Mouse (Mus musculus): ENCODE measurements at regions not wholly inside any gene's neighbourhood (a gene's known extent, or its start where the extent isn't known, plus 50 kb on each side); places are given as distances from the start of the nearest gene placed in this dataset.

DNA sequence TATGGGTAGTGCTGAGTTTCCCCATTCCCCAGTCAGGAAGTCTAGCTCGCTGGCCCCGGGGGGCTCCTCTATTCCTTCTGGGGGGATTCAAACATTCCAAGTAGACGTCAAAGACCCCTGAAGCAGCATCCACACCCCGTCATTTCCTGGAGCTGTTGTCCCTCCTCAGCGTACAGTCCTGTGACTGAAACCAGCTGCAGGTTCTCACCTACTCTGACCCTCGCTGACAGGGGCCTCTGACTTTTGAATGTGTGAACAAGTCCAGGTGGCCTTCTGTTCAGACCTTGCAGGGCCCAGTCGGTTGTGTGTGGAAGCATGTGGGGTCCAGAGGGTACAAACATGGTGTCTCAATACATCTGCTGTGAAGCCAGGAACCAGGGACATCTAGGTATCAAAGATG lies 55.2 kb upstream of the Larp1 start:
- H3K36me3 ChIP-seq (replicated peaks; ENCODE audit: control insufficient read depth, insufficient read depth, low read depth): no peaks in the 10 kb centered on the region
- H3K27ac ChIP-seq: peak overlapping the region; percentile 97
- H3K4me2 ChIP-seq (ENCODE audit: low read depth): peak overlapping the region; percentile 70
- DNase-seq (ENCODE audit: low read depth in 3 of 3, low spot score in 3 of 3) (no peak), ATAC-seq (ENCODE audit: insufficient read depth) (no peak)
- H3K27me3 ChIP-seq (ENCODE audit: control insufficient read depth, insufficient read depth, low read length): no peaks in the 10 kb centered on the region
- peaks cover 62 to 73% of the 10 kb centered on the region in 2 experiments for H3K4me1 ChIP-seq (replicated peaks; ENCODE audit: control insufficient read depth in 2 of 2, insufficient read depth in 2 of 2, low read length in 1 of 2)
- peak overlapping the region; percentile 55 for H3K9ac ChIP-seq (replicated peaks)
- H3K4me3 ChIP-seq (ENCODE audit: insufficient read depth in 1 of 2, low read depth in 2 of 2, low read length in 2 of 2): no peak overlapping the region
- TF ChIP-seq EP300 (IDR thresholded peaks at IDR 0.05; ENCODE audit: low read depth) (no peak), CTCF (IDR thresholded peaks at IDR 0.05; ENCODE audit: low read depth) (no peak)
- WGBS (ENCODE audit: insufficient replicate concordance): 71% methylated on average over 7 of the region's 7 CpGs
- H3K9me3 ChIP-seq (ENCODE audit: control insufficient read depth, low read length): no peaks in the 10 kb centered on the region

GRCm38 (mm10) chr11:57952619-57953018 lies 56.2 kb upstream of the Larp1 start:
- H3K27ac ChIP-seq: peak overlapping the region; percentile 97
- peak overlapping the region; percentile 51 for H3K9ac ChIP-seq (replicated peaks)
- DNase-seq (ENCODE audit: low read depth in 3 of 3, low spot score in 3 of 3) (peak; percentile 69 to 95 (median 74)), ATAC-seq (ENCODE audit: insufficient read depth) (peak; percentile 74)
- H3K4me3 ChIP-seq (ENCODE audit: insufficient read depth in 1 of 2, low read depth in 2 of 2, low read length in 2 of 2): no peak overlapping the region
- H3K36me3 ChIP-seq (replicated peaks; ENCODE audit: control insufficient read depth, insufficient read depth, low read depth): no peaks in the 10 kb centered on the region
- H3K9me3 ChIP-seq (ENCODE audit: control insufficient read depth, low read length): no peaks in the 10 kb centered on the region
- peak overlapping the region; percentile 48 for H3K4me2 ChIP-seq (ENCODE audit: low read depth)
- no peaks in the 10 kb centered on the region for H3K27me3 ChIP-seq (ENCODE audit: control insufficient read depth, insufficient read depth, low read length)
- peaks cover 55 to 63% of the 10 kb centered on the region in 2 experiments for H3K4me1 ChIP-seq (replicated peaks; ENCODE audit: control insufficient read depth in 2 of 2, insufficient read depth in 2 of 2, low read length in 1 of 2)
- 24% methylated on average over 3 of the region's 3 CpGs for WGBS (ENCODE audit: insufficient replicate concordance)
- TF ChIP-seq CTCF (IDR thresholded peaks at IDR 0.05; ENCODE audit: low read depth) (no peak), EP300 (IDR thresholded peaks at IDR 0.05; ENCODE audit: low read depth) (peak; percentile 54; the same call in 1 of the 2 replicates)

DNA sequence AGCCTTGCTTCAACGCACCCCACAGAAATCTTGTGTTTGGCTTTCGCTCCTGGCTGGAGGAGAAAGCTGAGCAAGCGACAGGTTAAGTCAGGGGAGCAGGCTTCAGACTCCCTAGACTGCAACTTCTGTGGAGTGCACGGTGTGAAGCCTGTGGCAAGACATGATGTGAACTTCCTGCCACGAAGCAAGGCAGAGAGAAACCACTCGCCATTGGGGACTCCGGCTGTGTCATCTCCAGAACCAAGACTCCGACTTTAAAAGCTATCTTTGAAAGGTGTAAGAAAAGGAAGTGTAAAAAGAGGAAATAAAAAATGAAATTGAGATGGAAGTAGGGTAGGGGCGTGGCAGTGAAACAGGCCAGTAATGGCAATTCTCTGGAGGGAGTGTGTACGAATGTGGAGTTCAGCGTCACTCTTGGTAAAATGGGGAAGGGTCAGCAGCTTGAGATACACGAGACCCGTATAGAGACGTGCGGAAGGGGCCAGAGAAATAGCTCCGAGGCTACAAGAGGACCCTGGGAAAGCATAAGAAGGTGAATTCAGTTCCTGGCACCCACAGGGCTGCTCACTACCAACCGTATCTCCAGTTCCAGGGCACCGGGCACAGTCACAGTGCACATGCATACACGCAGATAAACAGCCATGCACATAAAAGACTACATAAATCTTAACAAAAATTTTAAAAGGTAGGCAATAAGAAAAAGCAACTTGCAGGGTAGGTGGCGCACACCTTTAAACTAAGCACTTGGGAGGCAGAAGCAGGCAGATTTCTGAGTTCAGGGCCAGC lies 57.1 kb upstream of the Larp1 start:
- no peaks in the 10 kb centered on the region for H3K9me3 ChIP-seq (ENCODE audit: control insufficient read depth, low read length)
- WGBS (ENCODE audit: insufficient replicate concordance): 62% methylated on average over 20 of the region's 20 CpGs
- H3K4me2 ChIP-seq (ENCODE audit: low read depth): peak overlapping the region; percentile 6; the same call in 1 of the 2 replicates
- TF ChIP-seq EP300 (IDR thresholded peaks at IDR 0.05; ENCODE audit: low read depth) (no peak), CTCF (IDR thresholded peaks at IDR 0.05; ENCODE audit: low read depth) (no peak)
- H3K4me1 ChIP-seq (replicated peaks; ENCODE audit: control insufficient read depth in 2 of 2, insufficient read depth in 2 of 2, low read length in 1 of 2): peaks cover 47 to 56% of the 10 kb centered on the region in 2 experiments
- H3K4me3 ChIP-seq (ENCODE audit: insufficient read depth in 1 of 2, low read depth in 2 of 2, low read length in 2 of 2): no peak overlapping the region
- H3K9ac ChIP-seq (replicated peaks): peak overlapping the region; percentile 35
- ATAC-seq (ENCODE audit: insufficient read depth) (no peak), DNase-seq (ENCODE audit: low read depth in 3 of 3, low spot score in 3 of 3) (no peak)
- H3K27ac ChIP-seq: peak overlapping the region; percentile 97
- H3K36me3 ChIP-seq (replicated peaks; ENCODE audit: control insufficient read depth, insufficient read depth, low read depth): no peaks in the 10 kb centered on the region
- H3K27me3 ChIP-seq (ENCODE audit: control insufficient read depth, insufficient read depth, low read length): no peaks in the 10 kb centered on the region

- peak; percentile 82 for TF ChIP-seq CTCF (IDR thresholded peaks at IDR 0.05; ENCODE audit: low read depth)
- TF ChIP-seq EP300 (IDR thresholded peaks at IDR 0.05; ENCODE audit: low read depth): no peak
- ATAC-seq (ENCODE audit: insufficient read depth) (no peak), DNase-seq (ENCODE audit: low read depth in 3 of 3, low spot score in 3 of 3) (peak; percentile 64 to 75 (median 68))
- WGBS (ENCODE audit: insufficient replicate concordance): 0% methylated on average over 4 of the region's 4 CpGs
- no peak overlapping the region for H3K4me3 ChIP-seq (ENCODE audit: insufficient read depth in 1 of 2, low read depth in 2 of 2, low read length in 2 of 2)
- peaks cover 45 to 50% of the 10 kb centered on the region in 2 experiments for H3K4me1 ChIP-seq (replicated peaks; ENCODE audit: control insufficient read depth in 2 of 2, insufficient read depth in 2 of 2, low read length in 1 of 2)
- no peak overlapping the region for H3K4me2 ChIP-seq (ENCODE audit: low read depth)
- H3K9me3 ChIP-seq (ENCODE audit: control insufficient read depth, low read length): no peaks in the 10 kb centered on the region
- H3K27me3 ChIP-seq (ENCODE audit: control insufficient read depth, insufficient read depth, low read length): no peaks in the 10 kb centered on the region
- peak overlapping the region; percentile 35 for H3K9ac ChIP-seq (replicated peaks)
- no peaks in the 10 kb centered on the region for H3K36me3 ChIP-seq (replicated peaks; ENCODE audit: control insufficient read depth, insufficient read depth, low read depth)
- peak overlapping the region; percentile 97 for H3K27ac ChIP-seq
Measured at GRCm38 (mm10) chr11:57950989-57951388, 57.9 kb upstream of the Larp1 start.

DNA sequence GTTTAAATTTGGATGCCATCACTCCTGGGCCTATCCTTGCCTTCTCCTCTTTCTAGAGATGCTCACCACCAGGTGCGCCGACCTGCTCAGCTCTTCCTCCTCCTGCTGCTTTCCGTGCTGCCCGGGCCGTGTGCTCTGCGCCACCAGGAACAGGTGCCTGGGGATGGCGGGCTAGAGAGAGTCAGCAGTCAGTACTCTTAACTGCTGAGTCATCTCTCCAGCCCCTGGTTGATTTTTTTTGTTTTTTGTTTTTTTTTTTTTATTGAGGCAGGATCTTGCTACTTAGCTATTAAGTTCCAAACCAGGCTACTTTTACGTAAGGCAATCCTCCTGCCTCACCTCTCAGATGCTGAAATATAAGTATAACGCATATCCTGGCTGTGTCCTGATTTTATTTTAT lies 59.8 kb upstream of the Larp1 start:
- Histone ChIP-seq H3K36me3 (replicated peaks; ENCODE audit: control insufficient read depth, insufficient read depth, low read depth) (no peaks in the 10 kb centered on the region), H3K4me2 (ENCODE audit: low read depth) (no peak overlapping the region), H3K27ac (no peak overlapping the region), H3K4me1 (replicated peaks; ENCODE audit: control insufficient read depth in 2 of 2, insufficient read depth in 2 of 2, low read length in 1 of 2) (peaks cover 29 to 36% of the 10 kb centered on the region in 2 experiments), H3K27me3 (ENCODE audit: control insufficient read depth, insufficient read depth, low read length) (no peaks in the 10 kb centered on the region), H3K4me3 (ENCODE audit: insufficient read depth in 1 of 2, low read depth in 2 of 2, low read length in 2 of 2) (no peak overlapping the region), H3K9ac (replicated peaks) (no peak overlapping the region), H3K9me3 (ENCODE audit: control insufficient read depth, low read length) (no peaks in the 10 kb centered on the region)
- DNase-seq (ENCODE audit: low read depth in 3 of 3, low spot score in 3 of 3): no peak
- TF ChIP-seq CTCF (IDR thresholded peaks at IDR 0.05; ENCODE audit: low read depth): no peak
- TF ChIP-seq EP300 (IDR thresholded peaks at IDR 0.05; ENCODE audit: low read depth): no peak
- WGBS (ENCODE audit: insufficient replicate concordance): 56% methylated on average over 9 of the region's 9 CpGs
- no peak for ATAC-seq (ENCODE audit: insufficient read depth)
